Mouse (Mus musculus) brain, adult 2 months (tissue): ENCODE measurements around the gene Svop.

Source experiments
- DNase-seq: peaks from one replicate; pipeline ENCODE4 v3.0.0; 2011; ENCODE audit warnings: low read depth, low spot score

Gene Svop

DNA sequence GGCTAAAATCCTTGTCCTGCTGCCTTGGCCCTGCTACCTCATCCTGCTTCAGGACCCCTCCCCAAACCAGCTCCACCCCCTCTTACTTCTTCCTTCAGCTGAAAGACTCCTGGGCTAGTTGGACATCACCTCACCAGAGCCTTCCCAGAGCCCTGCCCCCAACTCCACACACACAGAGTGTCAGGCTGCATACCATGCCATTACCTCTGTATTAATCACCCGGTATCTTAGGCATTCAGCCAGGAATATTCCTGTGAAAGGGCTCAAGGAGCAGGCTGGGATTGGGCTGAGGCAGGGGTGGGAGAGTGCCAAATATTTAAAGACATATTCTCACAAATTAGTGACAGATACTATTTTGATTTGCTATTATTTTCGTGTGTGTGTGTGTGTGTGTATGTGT is 94.9 kb downstream of the Svop start:
- DNase-seq: no peak

DNA sequence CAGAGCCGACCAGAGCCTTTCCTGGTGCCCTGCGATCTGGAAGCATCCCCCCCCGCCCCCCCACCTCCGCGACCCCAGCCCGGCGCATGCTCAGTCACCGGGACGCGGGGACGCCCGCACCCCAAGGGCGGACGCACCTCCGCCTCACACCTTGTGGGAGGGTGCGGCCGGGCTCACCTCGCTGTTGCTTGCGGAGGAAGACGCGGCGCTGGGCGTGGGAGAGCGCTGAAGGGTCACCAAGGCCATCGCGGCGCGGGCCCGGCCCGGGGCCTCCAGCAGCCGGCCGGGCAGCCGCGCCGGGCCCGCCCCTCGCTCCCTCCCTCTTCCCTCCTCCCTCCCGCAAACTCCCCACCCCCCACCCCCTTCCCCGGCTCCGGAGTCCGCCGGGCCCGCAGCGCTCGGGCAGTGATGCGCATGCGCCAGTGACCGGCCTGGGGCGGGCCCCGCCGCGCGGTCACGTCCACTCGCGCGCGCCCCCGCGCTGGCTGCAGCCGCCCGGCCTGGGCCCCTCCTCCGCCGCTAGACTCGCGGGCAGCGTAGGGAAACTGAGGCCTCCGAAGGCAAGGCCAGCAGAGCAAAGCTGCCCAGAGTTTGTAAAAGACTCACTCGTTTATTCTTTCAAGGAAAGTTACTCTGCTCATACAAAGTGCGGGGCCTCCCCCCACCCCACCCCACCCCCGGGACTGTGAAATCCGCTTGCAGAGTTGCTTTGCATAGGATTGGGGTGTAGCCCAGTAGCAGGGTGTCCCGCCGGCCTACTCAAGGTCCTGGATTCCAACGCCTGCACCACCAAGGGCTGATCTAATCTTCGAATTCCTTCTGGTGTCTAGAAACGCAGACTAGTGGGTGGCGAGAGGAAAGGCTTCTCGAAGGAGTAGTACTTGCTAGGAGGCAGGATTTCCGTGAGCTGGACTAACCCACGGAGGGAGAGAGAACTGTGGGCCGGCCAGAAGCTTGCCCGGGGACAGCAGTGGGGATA is 97.6 kb downstream of the Svop start, which contains the start of gene Ssh1:
Gene Ssh1 (minus strand): TSS at position 408 of the 979 bp plus-strand sequence.
- peak; percentile 92 for DNase-seq

DNA sequence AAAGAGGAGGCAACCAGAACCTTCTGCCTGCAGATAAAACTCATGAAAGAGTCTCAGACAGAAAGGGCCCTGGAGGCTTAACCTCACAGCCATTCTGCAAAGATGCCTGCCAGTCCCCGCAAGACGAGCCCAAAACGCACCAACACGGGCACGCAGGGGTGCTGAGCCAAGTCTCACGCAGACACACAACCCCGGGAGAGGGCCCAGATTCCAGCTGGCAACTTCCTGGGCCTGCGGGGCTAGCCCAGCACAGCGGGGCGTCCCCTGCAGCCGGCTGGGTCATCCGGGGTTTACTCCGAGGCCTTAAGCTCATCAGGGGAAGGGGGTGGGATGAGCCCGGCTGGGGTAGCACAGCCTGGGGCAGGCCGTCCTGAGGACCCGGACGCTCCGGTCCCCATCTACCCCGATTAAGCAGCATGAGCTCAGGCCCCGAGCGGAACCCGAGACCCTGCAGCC is 98.3 kb downstream of the Svop start:
- DNase-seq: peak; percentile 63

DNA sequence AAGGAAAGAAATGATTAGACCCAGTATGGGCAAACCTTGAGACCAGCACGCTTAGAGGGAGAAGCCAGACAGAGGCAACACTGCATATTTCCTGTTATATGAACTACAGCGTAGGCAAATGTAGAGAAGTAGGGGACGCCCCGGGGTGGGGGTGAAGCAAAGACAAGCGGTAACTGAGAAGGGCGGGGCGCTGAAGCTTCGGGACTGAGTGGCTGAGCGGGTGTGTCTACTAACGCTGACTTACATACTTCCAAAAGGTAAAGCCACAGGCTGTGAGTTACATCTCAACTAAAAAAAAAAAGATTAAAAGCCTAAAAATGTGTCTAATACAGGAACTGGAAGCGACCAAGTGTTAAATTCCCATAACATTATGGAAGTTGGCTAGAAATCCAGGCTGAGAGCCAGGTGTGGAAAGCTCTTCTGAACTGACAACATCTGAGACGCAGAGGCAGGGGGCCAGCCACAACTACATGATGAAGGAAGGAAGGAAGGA is 99.0 kb downstream of the Svop start:
- DNase-seq: peak; percentile 42

- DNase-seq: peak; percentile 30
Observed at GRCm38 (mm10) chr5:113991141-113991540, 100.2 kb downstream of the Svop start.

DNA sequence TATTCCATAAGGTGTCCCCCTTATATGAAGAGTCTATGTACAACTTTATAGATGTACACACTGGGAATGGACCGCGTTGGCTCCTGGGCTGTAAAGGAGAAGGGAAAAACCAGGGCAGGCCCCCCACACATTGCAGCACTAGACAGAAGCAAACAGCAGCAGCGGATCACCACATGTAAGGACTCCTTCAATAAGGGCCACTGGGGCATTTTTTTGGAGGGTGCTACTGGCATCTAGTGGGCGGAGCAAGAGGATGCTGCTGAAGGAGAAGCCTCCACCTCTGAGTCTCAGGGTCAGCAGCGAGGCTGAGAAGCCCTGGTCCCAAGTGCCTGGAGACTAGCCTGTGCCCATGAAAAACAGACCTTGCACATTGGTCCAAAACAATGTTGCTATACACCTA is 100.8 kb downstream of the Svop start:
- no peak for DNase-seq

DNA sequence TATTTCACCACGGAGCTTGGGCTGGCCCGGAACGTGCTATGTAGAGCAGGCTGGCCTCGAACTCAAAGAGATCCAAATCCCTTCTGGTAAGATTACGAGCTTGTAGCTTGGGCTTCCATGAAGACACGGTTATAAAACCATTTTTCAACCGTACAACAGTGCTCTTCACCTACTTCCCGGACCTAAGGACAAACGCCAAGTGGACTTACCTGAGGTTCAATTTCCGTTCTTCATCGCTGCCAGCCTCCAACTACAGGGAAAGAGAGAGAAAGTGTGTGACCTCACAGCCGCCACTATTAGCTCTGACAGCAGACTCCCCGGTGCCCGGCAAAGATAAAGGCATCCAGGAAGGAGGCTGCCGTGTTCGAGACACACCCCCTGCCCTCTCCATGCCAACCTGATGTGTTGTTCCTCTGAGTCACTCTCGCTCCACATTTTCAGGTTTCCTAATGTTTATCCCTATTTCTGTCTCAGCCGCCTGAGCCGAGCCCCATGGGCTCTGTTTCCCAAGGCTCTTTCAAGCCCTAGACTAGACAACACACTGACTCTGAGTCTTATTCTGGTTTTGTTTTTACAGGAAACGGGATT is 101.8 kb downstream of the Svop start:
- DNase-seq: peak; percentile 56

- peak; percentile 30 for DNase-seq
Observed at GRCm38 (mm10) chr5:113986182-113986961, 105.0 kb downstream of the Svop start.

- no peak for DNase-seq
Observed at GRCm38 (mm10) chr5:113985737-113986136, 105.6 kb downstream of the Svop start.

DNA sequence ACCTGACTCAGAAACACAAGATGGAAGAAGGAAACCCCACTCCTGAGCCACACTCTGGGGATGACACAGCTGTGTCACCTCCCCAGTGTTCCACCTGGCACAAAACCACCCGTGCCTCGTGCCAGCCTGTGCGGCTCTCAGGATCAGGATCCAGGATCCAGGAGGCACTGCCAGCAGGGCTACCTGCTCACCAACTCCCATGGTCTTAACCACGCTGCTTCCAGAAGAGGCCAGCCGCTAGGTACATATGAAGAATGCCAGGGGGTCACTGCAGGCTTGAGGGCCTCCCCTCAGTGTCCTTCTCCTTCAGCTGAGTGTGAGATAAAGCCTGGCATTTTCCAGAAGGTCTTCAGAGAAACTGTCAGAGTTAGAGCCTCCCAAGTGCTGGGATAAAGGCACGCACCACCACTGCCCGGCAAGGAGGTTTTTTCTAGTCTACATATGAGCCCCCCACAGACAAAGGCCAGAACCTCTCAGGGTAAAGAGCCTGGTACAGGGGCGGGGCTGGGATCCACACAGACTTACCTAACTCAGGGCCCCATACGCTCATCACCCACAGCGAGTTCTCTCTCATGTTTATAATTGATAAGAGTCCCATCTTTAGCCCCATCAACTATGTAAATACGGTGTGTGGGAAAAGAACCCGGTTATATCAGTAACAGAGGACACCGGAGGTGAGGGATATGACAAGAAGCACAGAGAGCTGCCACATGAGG is 107.2 kb downstream of the Svop start:
- DNase-seq: peak; percentile 23

GRCm38 (mm10) chr5:113983541-113983940 is 107.8 kb downstream of the Svop start:
- DNase-seq: no peak

DNA sequence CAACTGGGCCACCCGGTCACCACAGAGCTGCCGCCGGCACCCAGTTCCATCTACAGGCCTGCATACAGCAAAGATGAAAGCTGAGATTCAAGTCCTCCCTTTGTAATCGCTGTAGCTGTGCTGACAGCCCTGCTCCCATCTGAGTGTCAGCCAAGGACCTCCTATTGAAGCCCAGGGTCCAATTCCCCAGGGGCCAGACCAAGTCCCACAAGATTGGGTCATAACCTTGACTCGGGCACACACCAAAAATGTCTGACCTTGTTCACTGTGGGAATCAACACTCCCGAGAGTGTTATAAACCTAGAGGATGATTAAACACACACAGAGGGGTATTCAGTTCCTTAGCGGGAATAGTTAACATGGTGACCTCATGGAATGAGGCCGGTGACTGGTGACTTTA is 109.5 kb downstream of the Svop start:
- no peak for DNase-seq

- no peak for DNase-seq
Observed at GRCm38 (mm10) chr5:113981171-113981570, 110.2 kb downstream of the Svop start.

DNA sequence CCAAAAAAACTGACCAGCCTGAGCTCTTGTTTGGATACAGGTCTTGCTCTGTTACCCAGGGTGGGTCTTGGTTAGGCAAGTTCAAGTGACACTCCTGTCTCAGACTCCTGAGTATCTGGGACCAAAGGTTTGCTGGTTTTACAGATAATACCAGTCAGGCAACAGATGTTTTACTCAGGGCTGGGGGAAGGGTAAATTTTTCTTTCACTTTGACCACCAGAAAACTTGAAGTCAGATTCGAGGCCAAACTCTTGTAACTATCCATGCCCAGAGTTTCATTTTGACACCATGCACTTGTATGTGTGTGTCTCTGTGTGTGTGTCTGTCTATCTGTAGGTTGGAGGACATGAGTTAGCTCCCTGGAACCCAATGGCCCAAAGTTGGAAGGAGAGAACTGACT is 110.9 kb downstream of the Svop start:
- no peak for DNase-seq

DNA sequence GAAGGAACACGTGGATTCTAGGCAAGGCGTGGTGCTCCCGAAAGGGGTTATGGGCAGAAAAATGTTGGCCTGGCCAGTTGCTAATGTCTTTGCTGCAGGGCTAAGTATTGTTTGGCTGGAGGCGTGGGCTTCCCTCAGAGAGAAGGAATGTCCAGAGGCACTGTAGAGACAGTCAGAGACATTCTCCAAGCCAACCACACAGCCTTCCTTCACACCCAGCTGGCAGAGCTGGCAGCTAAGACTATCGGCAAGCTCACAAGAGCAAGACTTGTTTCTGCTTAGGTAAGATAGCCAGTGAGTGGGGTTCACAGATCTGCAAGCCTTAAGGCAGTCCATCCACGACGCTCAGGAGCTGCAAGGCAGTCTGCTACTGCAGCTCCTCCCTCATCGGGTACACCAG is 114.1 kb downstream of the Svop start:
- DNase-seq: no peak
